Mouse (Mus musculus): ENCODE data around the gene Iqcn. TPM values are rescaled to one million over a fixed set of nuclear protein-coding genes. Genes with fewer than 3 reads are reported as not detected.

Gene Iqcn
- polyA plus RNA-seq, 1 experiment from 2014 or later, result 0.09 TPM

DNA sequence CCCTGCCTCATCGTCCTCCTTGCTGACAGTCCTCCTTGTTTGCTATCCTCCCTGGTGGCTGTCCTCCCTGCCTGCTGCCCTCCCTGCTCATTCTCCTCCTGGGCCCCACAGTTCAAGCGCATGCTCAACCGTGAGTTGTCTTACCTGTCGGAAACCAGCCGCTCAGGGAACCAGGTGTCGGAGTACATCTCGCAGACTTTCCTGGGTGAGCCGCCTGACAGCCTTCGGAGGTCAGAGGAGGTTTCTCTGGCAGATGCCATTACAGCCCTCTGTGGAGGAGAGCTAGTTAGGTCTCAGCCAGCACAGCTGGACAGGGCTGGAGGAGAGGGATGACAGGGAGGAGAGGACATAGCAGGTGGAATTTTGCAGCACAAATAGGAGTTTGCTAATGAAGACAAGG is 43.4 kb downstream of the Iqcn start:
- H3K4me3 ChIP-seq, result no peak overlapping the region
- peak overlapping the region; percentile 35 for H3K9ac ChIP-seq
- H3K27me3 ChIP-seq, result peaks cover 82% of the 10 kb centered on the region
- 73% methylated on average over 9 of the region's 9 CpGs for WGBS
- H3K4me1 ChIP-seq (replicated peaks), result peaks cover 17% of the 10 kb centered on the region
- no peak for ATAC-seq (ENCODE audit: low FRiP score)
- no peaks in the 10 kb centered on the region for H3K36me3 ChIP-seq
- H3K9me3 ChIP-seq, result no peaks in the 10 kb centered on the region
- no peak overlapping the region for H3K27ac ChIP-seq
- H3K4me2 ChIP-seq, result no peak overlapping the region

DNA sequence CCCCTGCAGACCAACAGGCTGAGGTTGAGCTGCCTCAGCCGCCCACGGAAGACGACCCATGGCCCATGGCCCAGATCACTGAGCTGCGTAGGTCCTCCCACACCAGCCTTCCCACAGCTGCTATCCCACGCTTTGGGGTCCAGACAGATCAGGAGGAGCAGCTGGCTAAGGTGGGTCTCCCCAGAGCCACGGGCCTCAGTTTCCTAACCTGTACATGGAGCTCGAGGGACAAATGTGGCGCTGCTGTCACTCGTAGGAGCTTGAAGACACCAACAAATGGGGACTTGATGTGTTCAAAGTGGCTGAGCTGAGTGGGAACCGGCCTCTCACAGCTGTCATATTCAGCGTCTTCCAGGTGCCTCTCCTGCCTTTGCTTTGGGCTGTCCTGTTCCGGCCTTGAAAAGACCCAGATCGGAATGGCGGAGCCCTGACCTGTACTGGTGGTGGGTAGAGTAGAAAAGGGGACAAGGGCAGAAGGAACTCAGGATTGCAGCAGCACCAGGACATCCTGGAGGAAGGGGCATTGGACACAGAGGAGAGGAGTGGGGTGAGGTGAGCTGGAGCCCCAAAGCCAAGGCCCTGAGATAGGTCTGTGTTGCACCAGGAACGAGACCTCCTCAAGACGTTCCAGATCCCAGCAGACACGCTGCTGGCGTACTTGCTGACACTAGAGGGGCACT is 44.1 kb downstream of the Iqcn start:
- peaks cover 75% of the 10 kb centered on the region for H3K27me3 ChIP-seq
- H3K4me1 ChIP-seq (replicated peaks), result peaks cover 17% of the 10 kb centered on the region
- H3K36me3 ChIP-seq, result no peaks in the 10 kb centered on the region
- H3K4me3 ChIP-seq, result no peak overlapping the region
- H3K9ac ChIP-seq, result no peak overlapping the region
- no peak overlapping the region for H3K27ac ChIP-seq
- 86% methylated on average over 18 of the region's 18 CpGs for WGBS
- no peak overlapping the region for H3K4me2 ChIP-seq
- ATAC-seq (ENCODE audit: low FRiP score), result no peak
- no peaks in the 10 kb centered on the region for H3K9me3 ChIP-seq

DNA sequence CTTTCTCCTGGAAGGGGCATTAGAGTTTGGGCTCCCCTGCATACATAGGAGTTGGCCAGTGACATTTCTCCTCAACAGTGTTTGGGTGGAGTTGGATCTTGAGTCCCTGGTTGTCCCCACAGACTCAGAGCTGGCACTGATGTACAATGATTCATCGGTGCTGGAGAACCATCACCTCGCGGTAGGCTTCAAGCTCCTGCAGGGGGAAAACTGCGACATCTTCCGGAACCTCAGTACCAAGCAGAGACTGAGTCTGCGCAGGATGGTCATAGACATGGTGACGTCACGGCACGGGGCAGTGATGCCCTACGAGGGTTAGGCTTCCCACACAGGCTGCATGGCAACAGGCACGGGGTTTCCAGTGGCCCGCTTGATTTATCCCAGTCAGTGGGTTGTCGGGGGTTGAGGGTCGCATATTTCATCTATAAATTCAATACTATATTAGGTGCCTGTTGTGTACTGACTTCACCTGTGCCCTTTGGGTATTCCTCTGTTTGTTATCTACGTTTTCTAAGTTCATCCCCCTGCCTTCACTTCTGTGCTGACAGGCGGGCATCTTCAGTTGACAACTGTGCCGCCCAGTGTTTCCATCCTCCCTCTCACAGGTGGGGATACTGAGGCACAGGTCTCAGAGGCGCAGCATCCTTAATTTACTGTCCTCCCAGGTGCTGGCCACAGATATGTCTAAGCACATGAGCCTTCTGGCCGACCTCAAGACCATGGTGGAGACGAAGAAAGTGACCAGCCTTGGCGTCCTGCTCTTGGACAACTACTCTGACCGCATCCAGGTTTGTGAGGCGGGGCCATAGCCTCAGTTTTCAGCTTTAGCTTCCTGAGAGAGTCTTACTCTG is 45.2 kb downstream of the Iqcn start:
- H3K9ac ChIP-seq, result no peak overlapping the region
- no peaks in the 10 kb centered on the region for H3K36me3 ChIP-seq
- no peak for ATAC-seq (ENCODE audit: low FRiP score)
- H3K27ac ChIP-seq, result no peak overlapping the region
- WGBS, result 87% methylated on average over 23 of the region's 23 CpGs
- H3K4me3 ChIP-seq, result no peak overlapping the region
- no peaks in the 10 kb centered on the region for H3K9me3 ChIP-seq
- peaks cover 16% of the 10 kb centered on the region for H3K4me1 ChIP-seq (replicated peaks)
- H3K4me2 ChIP-seq, result no peak overlapping the region
- H3K27me3 ChIP-seq, result peaks cover 64% of the 10 kb centered on the region

DNA sequence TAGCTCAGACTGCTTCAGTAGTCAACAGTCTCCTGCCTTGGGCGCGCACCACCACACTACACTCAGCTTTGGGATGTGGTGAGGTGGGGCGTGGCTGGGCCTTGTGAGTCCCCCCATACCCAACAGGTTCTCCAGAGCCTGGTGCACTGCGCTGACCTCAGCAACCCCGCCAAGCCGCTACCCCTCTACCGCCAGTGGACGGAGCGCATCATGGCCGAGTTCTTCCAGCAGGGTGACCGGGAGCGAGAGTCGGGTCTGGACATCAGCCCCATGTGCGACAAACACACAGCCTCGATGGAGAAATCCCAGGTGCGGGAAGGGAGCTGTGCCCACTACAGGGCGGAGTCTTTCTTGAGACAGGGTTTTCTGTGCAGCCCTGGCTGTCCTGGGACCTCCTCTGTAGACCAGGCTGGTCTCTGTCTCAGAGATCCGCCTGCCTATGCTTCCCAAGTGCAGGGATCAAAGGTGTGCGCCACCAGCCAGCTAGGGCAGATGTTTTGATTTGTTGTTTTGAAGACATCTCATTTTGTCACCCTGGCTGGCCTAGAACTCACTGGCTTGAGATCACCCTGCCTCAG is 45.9 kb downstream of the Iqcn start:
- no peak for ATAC-seq (ENCODE audit: low FRiP score)
- 82% methylated on average over 19 of the region's 19 CpGs for WGBS
- Histone ChIP-seq H3K27ac (no peak overlapping the region), H3K9ac (no peak overlapping the region), H3K4me3 (no peak overlapping the region), H3K36me3 (no peaks in the 10 kb centered on the region), H3K4me2 (no peak overlapping the region), H3K9me3 (no peaks in the 10 kb centered on the region), H3K4me1 (replicated peaks) (peaks cover 12% of the 10 kb centered on the region), H3K27me3 (peaks cover 57% of the 10 kb centered on the region)

DNA sequence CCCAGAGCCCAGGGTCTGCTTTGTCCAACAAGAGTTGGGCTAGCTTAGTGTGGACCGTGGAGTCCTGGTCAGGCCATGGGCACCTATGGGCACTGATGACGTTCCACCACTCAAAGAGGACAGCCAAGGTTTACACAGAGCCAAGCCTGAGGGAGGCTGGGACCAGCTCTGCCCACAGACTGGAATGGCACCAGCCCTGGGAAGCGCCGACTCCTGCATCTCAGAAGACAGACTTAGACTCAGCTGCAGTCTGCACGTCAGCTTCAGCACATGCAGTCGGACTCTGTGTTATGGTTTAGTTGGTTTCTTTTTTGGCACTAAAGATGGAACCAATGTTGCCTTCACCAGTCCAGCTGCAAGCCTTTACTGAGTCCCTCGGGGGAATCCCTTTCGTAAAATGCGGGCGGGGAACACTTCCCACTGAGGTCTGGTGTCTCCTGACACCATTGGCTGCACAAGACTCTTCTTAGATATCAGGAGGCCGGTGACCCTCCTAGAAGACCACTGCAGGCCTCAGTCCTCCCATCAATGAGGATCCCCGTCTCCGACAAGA is 46.9 kb downstream of the Iqcn start:
- Histone ChIP-seq H3K9ac (no peak overlapping the region), H3K4me3 (no peak overlapping the region), H3K4me2 (no peak overlapping the region), H3K36me3 (no peaks in the 10 kb centered on the region), H3K27me3 (peaks cover 47% of the 10 kb centered on the region), H3K9me3 (no peaks in the 10 kb centered on the region), H3K4me1 (replicated peaks) (peaks cover 12% of the 10 kb centered on the region), H3K27ac (no peak overlapping the region)
- no peak for ATAC-seq (ENCODE audit: low FRiP score)
- WGBS, result 84% methylated on average over 13 of the region's 13 CpGs

DNA sequence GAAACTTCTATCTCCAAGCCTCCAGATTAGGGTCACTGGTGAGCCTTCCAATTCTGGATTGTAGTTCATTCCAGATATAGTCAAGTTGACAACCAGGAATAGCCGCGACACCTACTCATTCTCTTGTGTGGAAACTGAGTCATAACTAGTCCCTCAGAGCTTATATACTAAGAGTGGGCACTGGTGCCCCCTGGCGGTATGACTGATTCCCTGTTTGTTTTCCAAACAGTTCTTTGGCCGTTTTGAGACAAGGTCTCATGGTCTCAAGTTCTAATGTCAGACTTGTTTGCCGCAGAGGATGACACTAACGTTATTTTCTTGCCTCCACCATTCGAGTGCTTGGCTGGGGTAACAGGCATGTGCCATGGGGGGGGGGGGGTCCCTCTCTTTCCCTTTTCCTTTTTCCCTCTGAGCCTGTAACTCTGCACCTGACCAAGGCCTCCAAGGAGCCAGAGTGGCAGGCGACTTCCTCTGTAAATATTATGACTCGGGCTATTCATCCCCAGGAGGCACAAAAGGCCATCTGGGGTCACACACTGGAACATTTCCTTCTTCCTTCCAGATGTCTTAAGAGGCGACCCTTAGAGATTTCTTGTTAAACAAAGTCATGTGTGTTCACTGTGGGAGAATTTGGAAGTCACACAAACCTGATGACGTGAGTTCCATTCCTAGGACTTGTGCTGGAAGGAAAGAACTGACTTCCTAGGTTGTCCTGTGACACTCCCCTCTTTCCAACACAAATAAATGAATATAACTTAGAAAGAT is 48.9 kb downstream of the Iqcn start:
- no peak for ATAC-seq (ENCODE audit: low FRiP score)
- Histone ChIP-seq H3K27ac (peak overlapping the region; percentile 45; the same call in 1 of the 2 replicates), H3K4me1 (replicated peaks) (peaks cover 31% of the 10 kb centered on the region), H3K36me3 (peaks cover 14% of the 10 kb centered on the region), H3K27me3 (peaks cover 27% of the 10 kb centered on the region), H3K4me3 (no peak overlapping the region), H3K9me3 (no peaks in the 10 kb centered on the region), H3K9ac (no peak overlapping the region), H3K4me2 (no peak overlapping the region)
- 37% methylated on average over 11 of the region's 11 CpGs for WGBS

DNA sequence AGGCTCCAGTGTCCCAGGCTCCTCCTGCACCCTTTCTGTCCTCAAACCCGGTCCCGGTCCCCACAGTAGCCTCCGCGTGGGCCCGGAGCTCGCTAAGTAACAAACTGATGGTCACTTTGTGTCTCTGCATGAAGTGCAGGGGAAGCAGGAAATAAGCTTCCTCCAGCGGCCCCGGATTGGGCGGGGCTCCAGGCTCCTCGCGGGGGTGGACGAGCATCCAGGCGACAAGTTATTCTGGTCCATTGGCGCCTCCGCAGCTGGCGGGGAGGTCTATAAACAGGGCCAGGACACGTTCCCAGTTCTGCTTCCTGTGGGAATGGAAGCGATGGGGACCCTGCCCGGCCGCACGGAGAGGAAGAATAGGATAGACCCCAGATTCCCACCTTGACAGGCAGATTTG is 49.9 kb downstream of the Iqcn start:
- peak overlapping the region; percentile 45; the same call in 1 of the 2 replicates for H3K27ac ChIP-seq

DNA sequence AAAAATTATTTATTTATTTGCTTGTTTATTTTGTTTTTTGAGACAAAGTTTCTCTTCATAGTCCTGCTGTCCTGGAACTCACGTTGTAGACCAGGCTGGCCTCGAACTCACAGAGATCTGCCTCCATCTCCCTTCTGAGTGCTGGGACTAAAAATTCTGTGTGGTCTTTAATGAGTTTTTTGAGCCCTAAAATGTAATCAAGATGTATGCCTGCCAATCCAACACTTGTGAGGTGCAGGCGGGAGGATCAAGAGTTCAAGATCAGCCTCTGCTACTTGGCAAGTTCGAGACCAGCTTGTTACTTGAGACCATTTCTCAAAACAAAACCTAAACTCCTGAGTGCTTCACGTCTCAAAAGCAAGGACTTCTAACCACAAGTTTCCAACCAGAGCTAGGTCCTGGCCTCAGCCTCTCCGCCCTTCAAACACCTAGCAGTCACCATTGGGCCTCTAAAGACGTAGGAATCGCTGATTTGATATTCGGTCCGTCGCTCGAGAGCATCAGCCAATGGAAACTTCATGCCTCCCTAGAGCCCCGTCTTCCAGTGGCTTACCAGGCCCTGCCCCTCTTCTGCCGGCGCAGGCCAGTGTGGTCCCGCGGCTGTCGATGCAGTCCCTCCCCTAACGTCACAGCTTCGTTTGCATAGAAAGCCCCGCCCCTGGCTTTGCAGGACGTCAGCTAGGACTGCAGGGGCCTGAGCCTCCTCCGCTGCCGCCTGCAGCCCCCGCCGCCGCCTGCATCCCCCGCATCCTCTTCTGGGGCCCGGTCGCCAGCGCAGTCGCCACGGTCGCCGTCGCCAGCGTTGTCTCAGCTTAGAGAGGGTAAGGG is 51.0 kb downstream of the Iqcn start, which contains the start of gene Rab3a:
TSS of gene Rab3a (plus strand) at position 637 of the 828 bp plus-strand sequence.
- Histone ChIP-seq H3K4me1 (replicated peaks) (peaks cover 52% of the 10 kb centered on the region), H3K27ac (peak within 1 kb of the TSS; percentile 96), H3K9me3 (no peaks in the 10 kb centered on the region), H3K27me3 (peaks cover 6% of the 10 kb centered on the region), H3K4me3 (peak within 1 kb of the TSS; percentile 76), H3K9ac (peak within 1 kb of the TSS; percentile 93), H3K4me2 (peak within 1 kb of the TSS; percentile 88), H3K36me3 (peaks cover 32% of the 10 kb centered on the region)
- ATAC-seq (ENCODE audit: low FRiP score), result peak; percentile 96
- 8% methylated on average over 37 of the region's 37 CpGs for WGBS

More for the DNA sequence above, 49.9 kb downstream of the Iqcn start:
- no peak for ATAC-seq (ENCODE audit: low FRiP score)
- Histone ChIP-seq H3K4me1 (replicated peaks) (peaks cover 41% of the 10 kb centered on the region), H3K4me2 (peak overlapping the region; percentile 4; the same call in 1 of the 2 replicates), H3K9me3 (no peaks in the 10 kb centered on the region), H3K4me3 (no peak overlapping the region), H3K36me3 (peaks cover 24% of the 10 kb centered on the region), H3K27me3 (peaks cover 17% of the 10 kb centered on the region), H3K9ac (peak overlapping the region; percentile 13; the same call in 1 of the 2 replicates)
- WGBS, result 38% methylated on average over 21 of the region's 21 CpGs

DNA sequence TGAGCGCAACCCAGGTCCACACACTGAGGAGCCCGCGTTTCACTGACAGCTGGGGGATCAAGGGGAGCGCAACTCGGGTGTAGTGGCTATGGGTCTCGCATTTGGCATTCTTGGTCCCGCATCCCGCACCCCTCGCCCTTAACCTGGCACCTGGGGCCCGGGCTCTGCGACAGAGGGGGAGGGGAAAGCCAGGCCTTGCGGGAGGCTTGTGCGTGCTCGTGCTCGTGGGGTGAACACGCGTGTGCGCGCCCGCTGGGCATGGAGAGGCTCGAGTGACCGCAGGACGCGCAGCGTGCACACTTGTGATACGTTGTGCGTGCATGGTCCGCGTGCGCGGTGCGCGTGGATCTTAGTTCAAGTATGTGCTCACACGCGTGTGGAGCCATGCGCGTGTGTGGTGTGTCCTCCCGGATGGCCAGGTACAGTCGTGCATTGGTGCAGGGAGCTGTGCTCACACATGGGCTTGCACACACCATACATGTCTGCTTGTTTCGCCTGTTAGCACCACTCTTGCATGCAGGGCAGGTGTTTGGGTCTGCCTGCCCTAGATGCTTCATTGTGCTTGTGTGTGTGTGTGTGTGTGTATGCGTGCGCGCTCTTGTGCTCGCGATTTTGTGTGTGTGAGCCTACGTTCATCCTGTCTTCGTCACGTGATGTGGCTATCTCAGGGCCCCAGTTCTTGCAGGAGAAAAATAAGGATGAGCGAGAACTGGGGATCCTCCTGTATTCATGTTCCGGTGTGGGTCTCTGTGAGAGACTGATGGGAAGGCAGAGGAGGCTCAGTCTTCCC is 51.8 kb downstream of the Iqcn start:
- ATAC-seq (ENCODE audit: low FRiP score), result peak; percentile 58
- Histone ChIP-seq H3K27me3 (no peaks in the 10 kb centered on the region), H3K9me3 (no peaks in the 10 kb centered on the region), H3K4me3 (peak overlapping the region; percentile 76), H3K9ac (peak overlapping the region; percentile 93), H3K27ac (peak overlapping the region; percentile 96), H3K4me2 (peak overlapping the region; percentile 88), H3K36me3 (peaks cover 32% of the 10 kb centered on the region), H3K4me1 (replicated peaks) (peaks cover 60% of the 10 kb centered on the region)
- WGBS, result 14% methylated on average over 50 of the region's 50 CpGs

DNA sequence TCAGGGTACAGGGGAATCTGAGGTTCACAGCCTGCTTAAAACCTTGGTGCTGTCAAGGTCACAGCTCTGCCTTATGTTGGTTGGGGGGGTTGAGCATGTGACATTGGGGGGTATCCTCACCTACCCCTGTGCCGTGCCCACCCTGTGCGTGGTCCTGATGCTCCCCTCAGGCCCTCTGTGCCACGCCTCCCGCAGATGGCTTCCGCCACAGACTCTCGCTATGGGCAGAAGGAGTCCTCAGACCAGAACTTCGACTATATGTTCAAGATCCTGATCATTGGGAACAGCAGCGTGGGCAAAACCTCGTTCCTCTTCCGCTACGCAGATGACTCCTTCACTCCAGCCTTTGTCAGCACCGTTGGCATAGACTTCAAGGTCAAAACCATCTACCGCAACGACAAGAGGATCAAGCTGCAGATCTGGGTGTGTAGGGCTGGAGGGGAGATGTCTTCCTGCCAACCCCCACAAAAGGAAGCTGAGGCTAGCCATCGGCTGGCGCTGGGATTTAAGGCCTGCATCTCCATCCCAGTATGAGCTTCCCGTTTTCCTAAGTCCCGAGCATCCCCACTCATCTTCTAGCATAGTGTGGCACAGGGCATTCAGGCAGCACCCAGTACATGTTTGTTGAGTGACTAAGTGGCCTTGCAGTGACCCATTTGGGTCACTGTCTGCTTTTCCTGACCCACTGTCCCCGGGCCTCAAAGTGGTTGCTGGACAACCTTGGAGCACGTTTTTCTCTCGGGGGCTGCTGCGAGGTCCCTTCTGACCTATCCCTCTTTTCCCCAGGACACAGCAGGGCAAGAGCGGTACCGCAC is 52.6 kb downstream of the Iqcn start:
- peak overlapping the region; percentile 76 for H3K4me3 ChIP-seq
- 89% methylated on average over 24 of the region's 24 CpGs for WGBS
- peak overlapping the region; percentile 96 for H3K27ac ChIP-seq
- peaks cover 32% of the 10 kb centered on the region for H3K36me3 ChIP-seq
- ATAC-seq (ENCODE audit: low FRiP score), result no peak
- H3K9ac ChIP-seq, result peak overlapping the region; percentile 93
- no peaks in the 10 kb centered on the region for H3K9me3 ChIP-seq
- no peaks in the 10 kb centered on the region for H3K27me3 ChIP-seq
- peaks cover 65% of the 10 kb centered on the region for H3K4me1 ChIP-seq (replicated peaks)
- peak overlapping the region; percentile 88 for H3K4me2 ChIP-seq

All from hindbrain, embryonic 13.5 days (tissue).